Mouse (Mus musculus) left cerebral cortex, postnatal 36 days (tissue): ENCODE measurements at regions not wholly inside any gene's neighbourhood (a gene's known extent, or its start where the extent isn't known, plus 50 kb on each side); places are given as distances from the start of the nearest gene placed in this dataset.

Source experiments
- DNase-seq, 2 experiments: peaks; one replicate each; pipeline ENCODE4 v3.0.0; 2021 to 2022; ENCODE audit warnings: low spot score in 2 of 2, mixed read lengths in 1 of 2
- intact Hi-C: fragments of 180-260 bp; cut with DNase I; formaldehyde crosslinking; loops from one replicate; pipeline ENCODE4 v1.15.1; 2025

DNA sequence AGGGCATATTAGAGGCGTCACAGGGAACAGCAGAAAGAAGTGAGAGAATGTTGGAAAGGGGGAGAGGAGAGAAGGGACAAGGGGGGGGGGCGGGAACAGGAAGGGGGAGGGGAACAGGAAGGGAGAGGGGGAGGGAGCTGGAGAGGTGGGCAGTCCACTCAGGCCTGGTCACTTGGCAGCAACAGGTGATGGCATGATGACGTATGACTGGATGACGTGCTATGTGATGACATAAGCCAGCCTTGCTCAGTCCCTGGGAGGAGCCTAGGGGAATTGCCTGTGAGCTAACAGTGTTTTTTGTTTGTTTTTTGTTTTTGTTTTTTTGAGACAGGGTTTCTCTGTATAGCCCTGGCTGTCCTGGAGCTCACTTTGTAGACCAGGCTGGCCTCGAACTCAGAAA, 80.6 kb downstream of the Sik1 start:
- intact Hi-C loops: no loop called here
- DNase-seq: no peak

DNA sequence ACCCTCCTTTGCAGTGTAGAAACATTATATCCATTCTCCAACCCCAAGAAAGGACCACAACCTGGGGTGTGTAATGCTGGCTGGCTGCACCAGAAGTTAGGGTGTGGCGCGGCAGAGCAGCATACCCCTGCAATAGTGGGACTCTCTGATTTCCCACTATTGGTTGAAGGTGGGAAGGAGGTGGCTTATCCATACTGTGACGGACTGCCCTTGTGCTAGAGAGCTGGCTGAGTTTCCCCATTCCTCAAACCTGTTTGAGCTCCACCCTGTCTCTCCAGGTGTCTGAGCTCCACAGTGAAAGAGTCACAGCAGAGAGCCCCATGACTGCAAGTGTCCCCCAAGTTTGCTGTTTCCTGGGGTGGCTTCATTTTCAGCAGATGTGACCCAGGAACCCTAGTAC, 79.6 kb downstream of the Sik1 start:
- DNase-seq: no peak
- intact Hi-C loops: no loop called here

- intact Hi-C loops: no loop called here
- no peak for DNase-seq
Observed at GRCm38 (mm10) chr17:31776949-31777607, 78.5 kb downstream of the Sik1 start.

- DNase-seq: no peak
- intact Hi-C loops: no loop called here
Observed at GRCm38 (mm10) chr17:31777751-31778150, 77.9 kb downstream of the Sik1 start.

DNA sequence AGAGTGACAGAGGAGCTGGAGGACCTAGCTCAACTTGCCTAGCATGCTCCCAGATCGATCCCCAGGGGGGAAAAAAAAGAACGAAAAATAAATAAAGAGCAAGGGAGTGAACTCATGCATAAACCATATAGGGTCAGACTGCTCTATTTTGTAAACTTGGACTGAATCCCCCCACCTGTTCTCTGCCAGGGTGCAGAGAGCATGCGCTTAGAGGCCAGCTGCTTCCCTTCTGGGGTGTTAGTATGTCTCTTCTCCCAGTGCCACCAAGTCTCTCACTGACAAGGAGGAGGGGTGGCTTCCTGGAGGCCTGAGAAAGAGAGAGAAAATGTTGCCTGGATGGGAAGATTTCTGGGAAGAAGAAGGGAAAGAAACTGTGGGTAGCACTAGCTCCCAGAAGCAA, 76.1 kb downstream of the Sik1 start:
- no peak for DNase-seq
- intact Hi-C loops: no loop called here

DNA sequence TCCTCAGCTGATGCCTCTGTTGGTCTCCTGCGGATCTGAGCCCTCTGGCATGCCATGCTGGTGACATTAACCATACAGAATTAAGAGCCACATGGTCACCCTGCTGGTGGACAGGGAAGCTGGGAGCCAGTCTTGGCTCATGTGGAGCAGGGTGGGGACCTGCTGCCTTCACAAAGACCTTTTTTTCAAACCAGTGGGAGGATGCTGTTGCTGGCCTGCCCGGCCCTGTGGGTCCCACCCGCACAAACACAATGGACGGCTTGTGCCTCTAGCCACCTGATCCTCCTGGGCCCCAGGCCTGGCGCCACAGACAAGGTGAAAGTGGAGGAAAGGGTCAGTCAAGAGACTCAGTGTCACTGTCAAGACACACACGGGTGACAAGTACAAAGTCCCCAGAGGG, 73.4 kb downstream of the Sik1 start:
- no peak for DNase-seq
- intact Hi-C loops: no loop called here

DNA sequence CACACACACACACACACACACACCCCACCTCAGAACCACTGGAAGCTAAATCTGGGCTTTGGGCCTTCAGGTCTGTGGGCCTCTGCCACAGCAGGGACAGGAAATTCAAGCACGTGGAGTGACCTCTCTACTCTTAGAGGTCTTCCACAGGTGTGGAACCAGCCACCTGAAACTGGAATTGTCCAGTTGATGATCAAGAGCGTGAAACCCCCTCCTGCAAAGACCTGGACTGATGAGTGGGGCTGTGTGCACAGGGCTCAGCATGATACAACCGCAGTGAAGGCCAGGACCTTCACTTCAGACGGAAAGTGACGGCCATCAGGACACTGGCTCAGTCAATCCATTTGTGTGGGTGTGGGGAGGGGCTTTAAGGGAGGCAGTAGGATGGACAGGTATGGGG, 72.5 kb downstream of the Sik1 start:
- intact Hi-C loops: no loop called here
- DNase-seq: no peak

DNA sequence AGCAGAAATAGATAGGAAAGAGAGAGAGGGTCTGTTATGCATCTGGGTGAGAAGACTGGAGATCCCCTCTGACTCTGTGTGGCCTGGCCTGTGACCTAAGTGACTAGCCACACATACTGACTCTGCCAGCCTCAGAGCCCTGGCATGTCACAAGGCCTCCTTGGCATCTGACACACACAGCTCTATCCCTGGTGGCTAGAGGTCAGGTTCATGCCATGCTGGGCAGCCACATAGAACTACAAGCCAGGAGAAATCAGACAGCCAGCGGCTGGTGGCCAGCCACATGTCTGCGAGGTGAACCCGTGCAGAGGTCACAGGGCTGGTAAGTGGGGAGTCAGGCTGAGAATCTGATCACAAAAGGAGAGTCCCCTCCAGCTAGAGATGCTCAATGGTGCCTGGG, 67.3 kb downstream of the Sik1 start:
- DNase-seq: no peak
- intact Hi-C loops: no loop called here

GRCm38 (mm10) chr17:31789068-31789583, 66.5 kb downstream of the Sik1 start:
- DNase-seq: no peak
- intact Hi-C loops: no loop called here

GRCm38 (mm10) chr17:31789906-31790279, 65.7 kb downstream of the Sik1 start:
- intact Hi-C loops: no loop called here
- DNase-seq: no peak

GRCm38 (mm10) chr17:31790280-31791063, 65.1 kb downstream of the Sik1 start:
- intact Hi-C loops: no loop called here
- peak in 1 of 2 experiments; percentile 29 for DNase-seq

DNA sequence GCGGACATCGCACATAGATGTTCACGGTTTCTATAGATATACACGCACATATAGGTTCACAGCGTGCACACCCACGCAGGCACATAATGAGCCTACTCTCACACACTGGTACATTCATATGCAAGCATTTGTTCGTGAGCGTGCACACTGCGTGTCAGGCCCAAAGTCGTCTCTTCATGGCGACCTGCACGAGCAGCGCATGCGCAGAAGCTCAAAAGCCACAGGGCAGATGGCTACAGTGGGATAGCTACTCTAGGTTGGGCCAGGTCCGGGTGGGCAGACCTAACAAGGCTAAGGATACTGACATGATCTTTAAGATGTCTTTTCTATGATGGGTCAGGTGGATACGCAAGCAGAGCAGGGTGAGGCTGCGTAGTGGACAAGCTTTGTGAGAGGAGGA, 63.9 kb downstream of the Sik1 start:
- intact Hi-C loops: no loop called here

DNA sequence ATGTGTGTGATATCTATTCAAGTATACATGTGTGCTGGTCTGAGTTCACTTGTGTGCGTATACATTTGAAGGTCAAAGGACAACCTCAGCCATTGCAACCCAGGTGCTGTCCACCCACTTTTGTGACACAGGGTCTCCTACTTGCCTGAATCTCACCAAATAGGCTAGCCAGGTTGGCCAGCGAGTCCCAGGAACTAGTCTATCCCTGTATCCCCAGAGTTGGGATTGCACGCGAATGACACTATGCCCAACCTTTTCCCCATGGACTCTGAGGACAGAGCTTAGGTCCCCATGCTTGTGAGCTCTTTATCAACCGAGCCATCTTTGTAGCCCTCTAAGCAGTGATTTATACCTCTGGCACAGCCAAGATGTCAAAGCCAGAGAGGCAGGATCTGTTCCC, 62.6 kb downstream of the Sik1 start:
- intact Hi-C loops: no loop called here
- DNase-seq: no peak

More for the DNA sequence above, 63.9 kb downstream of the Sik1 start:
- DNase-seq: no peak

- intact Hi-C loops: no loop called here
- no peak for DNase-seq
Observed at GRCm38 (mm10) chr17:31793521-31793920, 62.1 kb downstream of the Sik1 start.

DNA sequence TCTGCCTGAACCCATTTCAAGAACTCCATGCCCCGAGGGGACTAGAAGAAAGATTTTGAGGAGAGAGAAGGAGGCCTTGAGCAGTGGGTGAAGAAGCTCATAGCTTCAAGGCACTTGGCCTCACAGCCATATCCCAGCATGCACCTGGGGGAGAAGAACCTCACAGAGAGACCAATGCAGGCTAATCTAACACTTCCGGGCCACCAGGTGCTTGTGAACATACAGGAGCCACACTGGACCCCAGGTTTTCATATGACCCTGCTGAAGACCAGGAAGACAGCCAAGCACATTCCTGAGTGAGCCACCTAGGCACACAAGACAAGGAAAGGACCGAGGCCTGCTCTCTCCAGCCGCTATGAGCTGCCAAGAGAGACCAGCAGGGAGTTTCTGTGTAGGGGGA, 61.6 kb downstream of the Sik1 start:
- intact Hi-C loops: no loop called here

More for the DNA sequence above, 61.6 kb downstream of the Sik1 start:
- no peak for DNase-seq
